Mouse (Mus musculus) lung, adult 18-20 months (tissue): ENCODE measurements around the gene Zfp202.
A peak's percentile ranks its signal among the peaks of the same experiment; 100 is the strongest.

Experiments
- DNase-seq, 2 experiments: peaks; one replicate each; pipeline ENCODE4 v3.0.0; 2022; ENCODE audit warnings: mixed read lengths in 2 of 2

Zfp202 gene

GRCm38 (mm10) chr9:40241223-40241801, 49.2 kb downstream of the Zfp202 start:
- DNase-seq, result peak; percentile 45 to 61

DNA sequence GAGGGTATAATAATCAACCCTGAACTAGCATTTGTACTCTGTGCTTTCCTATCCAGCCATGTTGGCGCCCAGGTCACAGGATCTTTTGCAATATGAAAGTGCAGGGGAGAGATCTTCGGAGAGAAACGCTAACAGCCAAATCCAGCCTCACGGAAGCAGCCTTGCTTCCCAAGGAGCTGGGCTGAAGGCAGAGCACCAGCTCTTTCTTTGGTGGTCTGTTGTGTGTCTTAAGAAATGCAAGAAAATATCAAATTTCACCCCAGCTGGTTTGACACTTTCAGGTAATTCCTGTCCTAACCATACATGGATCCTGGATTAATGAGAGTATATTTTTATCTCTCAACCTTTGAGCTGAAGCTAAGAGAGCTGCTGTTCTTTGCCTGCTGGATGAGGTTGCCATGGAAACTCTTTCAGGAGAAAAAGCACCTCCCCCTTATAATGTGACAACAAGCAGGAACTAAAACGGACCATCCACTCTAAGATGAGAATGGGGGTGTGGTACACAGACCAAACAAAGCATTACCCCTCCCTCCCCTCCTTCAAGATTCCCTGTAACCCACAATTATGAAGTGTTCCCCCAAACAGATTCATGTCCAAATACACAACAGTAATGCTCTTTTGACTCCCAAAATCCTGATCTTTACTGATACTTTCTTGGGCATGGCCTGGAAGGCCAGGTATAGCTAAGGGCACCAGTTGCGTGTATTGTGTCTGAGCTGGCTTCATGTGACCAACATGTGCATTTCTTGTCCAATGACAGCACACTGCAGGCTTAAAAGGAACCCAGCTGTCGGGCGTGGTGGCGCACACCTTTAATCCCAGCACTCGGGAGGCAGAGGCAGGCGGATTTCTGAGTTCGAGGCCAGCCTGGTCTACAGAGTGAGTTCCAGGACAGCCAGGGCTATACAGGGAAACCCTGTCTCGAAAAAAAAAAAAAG, 50.1 kb downstream of the Zfp202 start:
- peak in 1 of 2 experiments; percentile 4 for DNase-seq

- DNase-seq, result no peak
These were observed 53.4 kb downstream of the Zfp202 start for GRCm38 (mm10) chr9:40245466-40245865.

DNA sequence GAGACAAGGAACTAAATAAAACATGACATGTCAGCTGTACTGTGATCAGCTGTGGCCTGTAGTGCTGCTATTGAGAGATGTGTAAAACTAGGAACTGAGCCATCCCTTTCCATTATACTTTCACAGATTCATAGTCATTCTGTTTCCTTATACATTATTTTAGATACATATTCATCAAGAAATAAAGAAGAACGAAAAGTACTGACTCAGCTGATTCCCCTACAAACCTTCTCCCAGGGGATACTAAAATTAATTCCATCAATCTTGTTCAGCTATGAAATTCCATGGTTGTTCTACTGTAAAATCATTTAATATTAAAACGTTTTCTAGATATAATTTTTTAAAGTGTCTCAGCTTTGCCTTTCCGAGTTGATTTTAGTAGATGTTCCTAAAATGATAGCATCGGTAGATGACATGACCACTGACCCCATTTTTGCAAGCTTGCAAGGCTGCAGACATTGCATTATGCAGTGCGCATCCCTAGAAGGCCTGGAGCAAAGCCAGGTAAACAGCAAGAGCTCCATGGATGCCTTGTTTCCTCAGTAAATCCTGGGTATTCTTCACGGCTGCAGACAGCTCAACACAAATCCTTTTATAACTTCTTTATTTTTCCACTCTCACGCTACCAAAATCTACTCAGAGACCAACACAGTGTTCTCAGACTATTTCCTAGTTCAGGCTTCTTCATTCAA, 54.0 kb downstream of the Zfp202 start:
- no peak for DNase-seq

GRCm38 (mm10) chr9:40246702-40247101, 54.6 kb downstream of the Zfp202 start:
- DNase-seq, result no peak

GRCm38 (mm10) chr9:40249106-40249505, 57.0 kb downstream of the Zfp202 start:
- DNase-seq, result peak in 1 of 2 experiments; percentile 10

GRCm38 (mm10) chr9:40252459-40252858, 60.3 kb downstream of the Zfp202 start:
- DNase-seq, result no peak
